Mouse (Mus musculus) stomach, postnatal 0 days (tissue): ENCODE results near the gene Zbtb45.

Source experiments
- CTCF ChIP-seq: IDR thresholded peaks from 2 replicates; pipeline ENCODE4 v1.5.1; 2016; ENCODE audit warnings: antibody characterized with exemption, low read depth, mild to moderate bottlenecking, moderate library complexity
- EP300 ChIP-seq: optimal IDR thresholded peaks from 2 replicates; pipeline ENCODE3; 2016; ENCODE audit warnings: antibody characterized with exemption

DNA sequence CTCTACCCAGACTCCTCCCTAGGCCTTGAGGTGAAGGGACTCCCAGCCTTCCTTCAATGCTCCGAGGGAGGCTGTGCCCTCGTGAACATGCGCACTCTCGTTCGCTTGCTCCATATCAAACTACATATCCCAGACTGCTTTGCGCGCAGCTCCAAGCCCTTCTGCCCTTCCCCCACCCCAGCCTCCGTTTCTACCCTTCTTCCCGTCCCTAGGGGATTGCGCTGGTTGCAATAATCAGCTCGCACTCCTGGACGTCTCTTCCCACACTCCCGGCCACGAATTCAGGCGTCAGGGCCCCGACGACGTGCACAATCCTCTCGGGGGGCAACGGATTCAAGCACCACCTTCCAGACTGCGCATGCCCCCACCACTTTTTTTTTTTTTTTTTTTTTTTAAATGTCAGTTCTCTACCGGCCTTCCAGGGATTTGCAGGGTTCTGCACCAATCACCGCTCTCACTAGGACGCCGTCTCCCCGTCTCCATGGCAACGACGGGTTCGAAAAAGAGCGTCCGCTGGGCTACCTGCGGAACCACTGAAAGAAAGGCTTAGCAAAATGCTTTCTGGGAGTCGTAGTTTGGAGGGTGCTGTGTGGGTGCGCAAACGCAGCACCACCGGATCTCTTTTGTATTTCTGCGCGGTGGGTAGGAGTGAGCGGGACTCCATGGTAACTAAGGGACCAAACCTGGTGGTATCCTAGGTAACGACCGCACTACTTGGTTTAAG lies 44.6 kb upstream of the Zbtb45 start, which contains the start of gene Mzf1:
- no peak for TF ChIP-seq CTCF
- no peak for TF ChIP-seq EP300
